Mouse (Mus musculus) MEL (cell line): ENCODE results near the gene Mif. TPM values are rescaled to one million over a fixed set of nuclear protein-coding genes. Genes with fewer than 3 reads are reported as not detected.

Experiments used
- DNase-seq: peaks from one replicate; pipeline ENCODE4 v3.0.0; 2011; ENCODE audit warnings: low read depth, low spot score
- H3K27ac ChIP-seq: 2 replicates; pipeline ENCODE4 v1.5.1; 2012; ENCODE audit warnings: low read depth, mild to moderate bottlenecking, control low read depth, low read length, moderate library complexity; ENCODE audit not compliant: control insufficient read depth
- H3K27me3 ChIP-seq, 2 experiments: fragments of 150-350 bp in 1 of 2; sonication (generic) in 1 of 2; 2 replicates each; pipeline ENCODE4 v1.6.1; 2012; ENCODE audit warnings: low read length in 2 of 2, mild to moderate bottlenecking in 2 of 2, improper control_type of control experiment in 1 of 2, moderate library complexity in 1 of 2; ENCODE audit not compliant: insufficient read depth in 2 of 2, control insufficient read depth in 1 of 2
- H3K36me3 ChIP-seq, 2 experiments: 2 replicates each; pipeline ENCODE4 v1.6.1; 2012 to 2014; ENCODE audit warnings: low read length in 2 of 2, improper control_type of control experiment in 1 of 2, inconsistent platforms in 1 of 2, mild to moderate bottlenecking in 1 of 2; ENCODE audit not compliant: insufficient read depth in 2 of 2, control insufficient read depth in 1 of 2
- H3K4me1 ChIP-seq, 2 experiments: fragments of 150-350 bp in 1 of 2; sonication (generic) in 1 of 2; 2 replicates each; pipeline ENCODE4 v1.6.1; 2012; ENCODE audit warnings: low read length in 2 of 2, improper control_type of control experiment in 1 of 2, mild to moderate bottlenecking in 1 of 2; ENCODE audit not compliant: insufficient read depth in 2 of 2, control insufficient read depth in 1 of 2
- H3K4me3 ChIP-seq, 2 experiments: fragments of 150-350 bp in 1 of 2; sonication (generic) in 1 of 2; 2 replicates each; pipeline ENCODE4 v1.5.1; 2012; ENCODE audit warnings: low read depth in 2 of 2, low read length in 2 of 2, mild to moderate bottlenecking in 2 of 2, moderate library complexity in 2 of 2, control low read depth in 1 of 2, improper control_type of control experiment in 1 of 2; ENCODE audit not compliant: control insufficient read depth in 1 of 2, insufficient read depth in 1 of 2
- H3K79me2 ChIP-seq: 2 replicates; pipeline ENCODE4 v1.6.1; 2012; ENCODE audit warnings: mild to moderate bottlenecking, low read length, moderate library complexity; ENCODE audit not compliant: control insufficient read depth, poor library complexity, insufficient read depth
- H3K9ac ChIP-seq: 2 replicates; pipeline ENCODE4 v1.6.1; 2012; ENCODE audit warnings: low read depth, mild to moderate bottlenecking, control low read depth, low read length, moderate library complexity; ENCODE audit not compliant: control insufficient read depth, poor library complexity, severe bottlenecking
- H3K9me3 ChIP-seq: fragments of 150-350 bp; sonication (generic); replicated peaks from 2 replicates; pipeline ENCODE4 v1.6.1; 2012; ENCODE audit warnings: mild to moderate bottlenecking, low read length, improper control_type of control experiment, moderate library complexity; ENCODE audit not compliant: insufficient read depth
- BHLHE40 ChIP-seq: IDR thresholded peaks from 2 replicates; pipeline ENCODE4 v1.6.1; 2012; ENCODE audit warnings: low read depth, mild to moderate bottlenecking, inconsistent platforms, low read length, improper control_type of control experiment, borderline replicate concordance
- CHD1 ChIP-seq: IDR thresholded peaks from 2 replicates; pipeline ENCODE4 v1.6.1; 2012; ENCODE audit warnings: low read depth, mild to moderate bottlenecking, inconsistent platforms, low read length, improper control_type of control experiment
- ELF1 ChIP-seq: IDR thresholded peaks from 2 replicates; pipeline ENCODE4 v1.6.1; 2014; ENCODE audit warnings: low read depth, mild to moderate bottlenecking, inconsistent platforms, low read length, improper control_type of control experiment, moderate library complexity
- GABPA ChIP-seq: IDR thresholded peaks from 2 replicates; pipeline ENCODE4 v1.6.1; 2012; ENCODE audit warnings: low read depth, mild to moderate bottlenecking, inconsistent platforms, low read length, improper control_type of control experiment, moderate library complexity
- GATA1 ChIP-seq: IDR thresholded peaks from 2 replicates; pipeline ENCODE4 v1.6.1; 2011; ENCODE audit warnings: low read depth, low read length, improper control_type of control experiment
- JUND ChIP-seq: IDR thresholded peaks from 2 replicates; pipeline ENCODE4 v1.6.1; 2011; ENCODE audit warnings: low read depth, mild to moderate bottlenecking, improper control_type of control experiment, low read length
- KAT2A ChIP-seq: conservative IDR thresholded peaks from 2 replicates; pipeline ENCODE4 v1.6.1; 2012; ENCODE audit warnings: low read depth, low read length, improper control_type of control experiment, inconsistent platforms
- MAFK ChIP-seq: IDR thresholded peaks from 2 replicates; pipeline ENCODE4 v1.6.1; 2011; ENCODE audit warnings: low read depth, mild to moderate bottlenecking, low read length, improper control_type of control experiment, borderline replicate concordance
- MAX ChIP-seq: IDR thresholded peaks from 2 replicates; pipeline ENCODE4 v1.6.1; 2011; ENCODE audit warnings: low read length, improper control_type of control experiment
- MAZ ChIP-seq: IDR thresholded peaks from 2 replicates; pipeline ENCODE4 v1.6.1; 2012; ENCODE audit warnings: low read depth, mild to moderate bottlenecking, inconsistent platforms, low read length, improper control_type of control experiment
- MEF2A ChIP-seq: IDR thresholded peaks from 2 replicates; pipeline ENCODE4 v1.6.1; 2014; ENCODE audit warnings: low read depth, mild to moderate bottlenecking, inconsistent platforms, low read length, improper control_type of control experiment; ENCODE audit not compliant: poor library complexity, insufficient replicate concordance, severe bottlenecking; ENCODE audit errors: extremely low read depth
- MXI1 ChIP-seq: IDR thresholded peaks from 2 replicates; pipeline ENCODE4 v1.6.1; 2011; ENCODE audit warnings: mild to moderate bottlenecking, low read depth, low read length, improper control_type of control experiment
- MYB ChIP-seq: IDR thresholded peaks from 2 replicates; pipeline ENCODE4 v1.6.1; 2011; ENCODE audit warnings: mild to moderate bottlenecking, low read depth, low read length, improper control_type of control experiment
- MYC ChIP-seq: IDR thresholded peaks from 2 replicates; pipeline ENCODE4 v1.6.1; 2011; ENCODE audit warnings: low read depth, mild to moderate bottlenecking, low read length, improper control_type of control experiment, moderate library complexity
- POLR2A ChIP-seq, 2 experiments: IDR thresholded peaks; 2 replicates each; pipeline ENCODE4 v1.6.1; 2011 to 2012; ENCODE audit warnings: low read length in 2 of 2, mild to moderate bottlenecking in 2 of 2, control low read depth in 1 of 2, improper control_type of control experiment in 1 of 2, low read depth in 1 of 2, moderate library complexity in 1 of 2; ENCODE audit not compliant: control insufficient read depth in 1 of 2, insufficient read depth in 1 of 2, poor library complexity in 1 of 2
- POLR2AphosphoS5 ChIP-seq: IDR thresholded peaks from 2 replicates; pipeline ENCODE4 v1.6.1; 2012; ENCODE audit warnings: low read depth, borderline replicate concordance, mild to moderate bottlenecking, inconsistent platforms, low read length, moderate library complexity, mixed read lengths
- RAD21 ChIP-seq: IDR thresholded peaks from 2 replicates; pipeline ENCODE4 v1.6.1; 2011; ENCODE audit warnings: mild to moderate bottlenecking, low read depth, low read length, improper control_type of control experiment
- RCOR1 ChIP-seq: IDR thresholded peaks from 2 replicates; pipeline ENCODE4 v1.6.1; 2012; ENCODE audit warnings: low read depth, mild to moderate bottlenecking, inconsistent platforms, low read length, improper control_type of control experiment
- TAL1 ChIP-seq: IDR thresholded peaks from 2 replicates; pipeline ENCODE4 v1.6.1; 2012; ENCODE audit warnings: mild to moderate bottlenecking, inconsistent platforms, low read length, moderate library complexity, mixed read lengths
- TCF12 ChIP-seq: IDR thresholded peaks from 2 replicates; pipeline ENCODE4 v1.6.1; 2014; ENCODE audit warnings: low read depth, mild to moderate bottlenecking, inconsistent platforms, low read length, improper control_type of control experiment, moderate library complexity
- UBTF ChIP-seq: IDR thresholded peaks from 2 replicates; pipeline ENCODE4 v1.6.1; 2012; ENCODE audit warnings: low read depth, mild to moderate bottlenecking, inconsistent platforms, low read length, improper control_type of control experiment, moderate library complexity, borderline replicate concordance; ENCODE audit not compliant: insufficient read depth
- ZC3H11A ChIP-seq: IDR thresholded peaks from 2 replicates; pipeline ENCODE4 v1.6.1; 2012; ENCODE audit warnings: low read depth, mild to moderate bottlenecking, inconsistent platforms, low read length, improper control_type of control experiment
- ZKSCAN1 ChIP-seq: IDR thresholded peaks from 2 replicates; pipeline ENCODE4 v1.6.1; 2012; ENCODE audit warnings: low read depth, mild to moderate bottlenecking, inconsistent platforms, low read length, improper control_type of control experiment, moderate library complexity
- ZNF384 ChIP-seq: IDR thresholded peaks from 2 replicates; pipeline ENCODE4 v1.6.1; 2012; ENCODE audit warnings: low read depth, mild to moderate bottlenecking, inconsistent platforms, low read length, improper control_type of control experiment
- polyA plus RNA-seq, 2 experiments: library from polyadenylated mRNA; stranded (reverse) in 1 of 2; unstranded in 1 of 2; fragments of >175 nt in 1 of 2; fragments of >200 nt in 1 of 2; gene quantifications; 2 replicates each; pipeline versions ENCODE4 v1.2.1 to v1.2.4; 2012; ENCODE audit warnings: low replicate concordance in 2 of 2, low read depth in 1 of 2; ENCODE audit not compliant: insufficient read length in 2 of 2, insufficient read depth in 1 of 2, missing spikeins in 1 of 2
- total RNA-seq: library from RNA; depleted of rRNA; stranded (reverse); fragments of 300-350 nt; gene quantifications from 2 replicates; pipeline ENCODE4 v1.2.3, GENCODE M21; 2012

Mif gene
- total and polyA plus RNA-seq, 3 experiments: 817 to 2,606 (median 862) TPM

GRCm38 (mm10) chr10:75822443-75822842 is 37.6 kb downstream of the Mif start, which contains the start of gene Gstt4:
TSS of gene Gstt4 (minus strand) at chr10:75822543.
- TF ChIP-seq KAT2A (no peak), CHD1 (no peak), UBTF (no peak), GABPA (no peak), MAX (no peak), POLR2A (IDR thresholded peaks at IDR 0.05; ENCODE audit: control insufficient read depth in 1 of 2, insufficient read depth in 1 of 2, low read depth in 1 of 2, low read length in 2 of 2, poor library complexity in 1 of 2) (no peak), ELF1 (no peak), TAL1 (no peak), MYB (no peak), GATA1 (no peak), MEF2A (no peak), ZNF384 (no peak), BHLHE40 (no peak), MYC (no peak), ZKSCAN1 (no peak), ZC3H11A (no peak), RAD21 (no peak), RCOR1 (no peak), MAFK (no peak)
- Histone ChIP-seq H3K36me3 (peaks cover 0 to 14% of the 10 kb centered on the region in 2 experiments; a peak in 2 of 4 replicates), H3K9ac (no peak within 1 kb of the TSS), H3K79me2 (no peaks in the 10 kb centered on the region), H3K27me3 (peaks cover 4 to 5% of the 10 kb centered on the region in 2 experiments), H3K4me3 (no peak within 1 kb of the TSS), H3K4me1 (peaks cover 0 to 21% of the 10 kb centered on the region in 2 experiments; a peak in 2 of 4 replicates), H3K9me3 (no peaks in the 10 kb centered on the region), H3K27ac (no peak within 1 kb of the TSS)
- no peak for DNase-seq

- Histone ChIP-seq H3K9ac (no peak overlapping the region), H3K4me1 (peaks cover 0 to 6% of the 10 kb centered on the region in 2 experiments; a peak in 2 of 4 replicates), H3K27me3 (peaks cover 4 to 7% of the 10 kb centered on the region in 2 experiments), H3K36me3 (peaks cover 0 to 7% of the 10 kb centered on the region in 2 experiments; a peak in 2 of 4 replicates), H3K79me2 (no peaks in the 10 kb centered on the region), H3K4me3 (no peak overlapping the region)
- TF ChIP-seq POLR2A (IDR thresholded peaks at IDR 0.05; ENCODE audit: control insufficient read depth in 1 of 2, insufficient read depth in 1 of 2, low read depth in 1 of 2, low read length in 2 of 2, poor library complexity in 1 of 2) (no peak), POLR2AphosphoS5 (no peak), MXI1 (no peak), MYB (no peak), GABPA (no peak), JUND (no peak), TCF12 (no peak), MAZ (no peak), GATA1 (no peak)
- TF ChIP-seq, all 39 proteins: peak for 0
- no peak for DNase-seq
- no peak overlapping the region for H3K27ac ChIP-seq
- H3K9me3 ChIP-seq: no peaks in the 10 kb centered on the region
Observed at GRCm38 (mm10) chr10:75819882-75820281, 40.2 kb downstream of the Mif start.
